Mouse (Mus musculus) brain, embryonic 14.5 days (tissue): ENCODE data around the gene Thrsp.

Source experiments
- CTCF ChIP-seq: fragments of 200-500 bp; IDR thresholded peaks from 2 replicates; pipeline ENCODE4 v1.5.1; 2012; ENCODE audit warnings: inconsistent platforms, mild to moderate bottlenecking, moderate library complexity, borderline replicate concordance; ENCODE audit not compliant: insufficient read depth, insufficient read length; ENCODE audit errors: extremely low read depth
- POLR2A ChIP-seq: fragments of 200-500 bp; IDR thresholded peaks from 2 replicates; pipeline ENCODE4 v1.6.1; 2012; ENCODE audit warnings: mild to moderate bottlenecking, inconsistent platforms, borderline replicate concordance; ENCODE audit not compliant: poor library complexity, insufficient read depth, insufficient read length, severe bottlenecking; ENCODE audit errors: extremely low read depth

DNA sequence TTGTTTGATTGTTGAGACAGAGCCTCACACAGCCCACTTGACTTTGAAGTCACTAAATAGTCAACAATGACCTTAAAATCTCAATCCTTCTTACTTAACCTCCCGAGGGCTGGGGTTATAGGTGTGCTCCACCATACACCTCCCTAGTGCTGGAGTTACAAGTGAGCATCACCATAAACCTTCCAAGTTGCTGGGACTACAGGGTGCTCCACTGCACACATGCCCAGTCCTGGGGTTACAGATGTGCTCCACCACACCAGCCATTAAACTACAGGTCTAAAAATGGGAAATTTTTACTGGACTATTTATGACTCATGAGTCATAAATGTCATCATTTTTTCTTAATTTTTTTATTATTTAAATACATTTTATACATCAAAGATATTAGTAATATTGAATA, 51.6 kb downstream of the Thrsp start:
- TF ChIP-seq CTCF: no peak
- TF ChIP-seq POLR2A: no peak
